Mouse (Mus musculus): ENCODE results near the gene Ntm.

The Ntm gene

DNA sequence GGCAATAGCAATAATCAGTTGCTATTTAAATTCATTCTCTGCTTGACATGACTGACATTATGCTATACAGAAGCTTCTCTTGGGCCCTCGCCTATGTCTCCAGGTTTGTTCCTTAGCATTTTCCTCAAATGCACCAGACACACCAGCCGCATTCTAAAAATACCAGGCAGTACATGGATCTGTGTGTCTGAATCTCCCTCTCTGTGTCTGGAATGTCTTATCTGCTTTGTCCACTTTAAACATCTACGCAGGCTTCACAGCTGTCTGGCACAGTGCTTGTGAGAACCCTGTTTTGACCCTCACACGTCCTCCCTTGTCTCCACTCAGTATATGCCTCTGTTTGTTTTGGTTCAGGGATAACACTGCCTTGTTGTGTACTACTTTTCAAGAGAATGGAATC lies 937.3 kb downstream of the Ntm start:
- DNase-seq (ENCODE audit: low spot score) = no peak

DNA sequence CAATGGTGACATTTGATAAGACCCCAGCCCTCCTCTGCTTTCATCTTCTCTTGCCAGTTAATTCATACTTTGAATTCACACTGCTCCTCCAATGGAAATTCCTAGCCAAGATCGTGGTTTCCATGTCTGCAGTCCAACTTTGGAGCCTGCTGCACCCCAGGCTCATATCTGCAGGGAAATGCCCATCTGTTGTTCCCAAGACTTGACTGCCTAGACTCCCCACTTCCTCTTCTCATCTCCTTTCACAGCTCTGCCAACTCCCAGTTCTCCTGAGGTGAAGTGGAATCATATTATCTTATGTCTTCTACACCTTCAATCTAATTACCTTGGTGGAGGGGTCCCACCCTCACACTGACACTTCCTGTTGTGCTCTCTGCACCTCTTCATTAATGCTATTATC lies 937.8 kb downstream of the Ntm start:
- DNase-seq (ENCODE audit: low spot score) = no peak

DNA sequence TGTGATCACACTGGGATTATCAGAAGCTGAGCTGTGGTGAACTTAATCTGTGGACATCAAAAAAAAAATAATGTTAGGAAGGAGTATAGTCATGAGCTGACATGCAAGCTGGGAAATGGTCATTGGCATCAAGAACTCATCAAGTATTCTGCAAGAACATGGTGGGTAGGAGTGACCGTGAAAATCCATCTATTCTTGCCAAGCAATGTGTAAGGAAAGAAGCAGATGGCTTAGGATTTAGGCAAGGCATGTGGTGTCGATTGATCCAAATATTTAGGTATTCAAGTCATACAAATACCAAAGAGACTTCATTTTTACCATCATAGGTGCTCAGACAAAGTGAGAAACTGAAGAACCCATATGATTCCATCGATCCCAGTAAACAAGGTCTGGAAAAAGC lies 946.1 kb downstream of the Ntm start:
- no peak for DNase-seq (ENCODE audit: low spot score)

DNA sequence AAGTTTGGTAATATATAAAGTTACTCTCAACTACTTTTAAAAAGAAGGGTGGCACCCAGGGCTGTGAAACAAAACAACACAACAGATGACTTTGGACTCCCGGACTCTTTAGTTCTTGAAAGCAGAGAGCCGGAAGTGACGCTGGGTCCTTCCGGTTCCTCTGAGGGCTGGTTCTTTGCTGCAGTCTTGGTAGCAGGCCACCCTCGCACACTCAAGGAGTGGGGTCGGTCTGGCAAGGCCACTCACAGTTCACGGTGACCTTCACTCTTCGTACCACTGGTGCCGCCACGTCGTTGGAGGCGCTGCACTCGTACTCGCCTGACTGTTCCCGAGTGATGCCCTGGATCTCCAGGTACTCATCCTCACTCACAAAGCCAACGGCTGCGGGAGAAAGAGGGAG lies 949.1 kb downstream of the Ntm start:
- DNase-seq (ENCODE audit: low spot score) = no peak

DNA sequence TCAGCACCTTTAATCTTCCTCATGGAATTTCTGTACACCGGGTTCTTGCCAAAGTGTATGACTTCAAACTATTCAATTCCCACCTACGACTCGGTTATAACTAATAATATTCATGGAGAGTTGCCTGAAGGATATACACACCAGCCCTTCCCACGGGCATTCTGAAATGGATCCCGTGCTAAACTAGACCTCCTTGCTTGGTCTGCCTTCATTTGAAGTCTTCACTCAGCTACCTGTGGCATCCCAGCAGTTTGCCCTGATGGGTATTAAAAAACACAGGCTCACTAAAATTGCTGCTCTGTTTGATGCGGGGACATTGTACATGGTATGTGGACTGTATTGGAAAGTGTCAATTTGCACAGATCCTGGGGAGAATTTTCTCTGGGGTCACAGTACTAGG lies 950.4 kb downstream of the Ntm start:
- no peak for DNase-seq (ENCODE audit: low spot score)

DNA sequence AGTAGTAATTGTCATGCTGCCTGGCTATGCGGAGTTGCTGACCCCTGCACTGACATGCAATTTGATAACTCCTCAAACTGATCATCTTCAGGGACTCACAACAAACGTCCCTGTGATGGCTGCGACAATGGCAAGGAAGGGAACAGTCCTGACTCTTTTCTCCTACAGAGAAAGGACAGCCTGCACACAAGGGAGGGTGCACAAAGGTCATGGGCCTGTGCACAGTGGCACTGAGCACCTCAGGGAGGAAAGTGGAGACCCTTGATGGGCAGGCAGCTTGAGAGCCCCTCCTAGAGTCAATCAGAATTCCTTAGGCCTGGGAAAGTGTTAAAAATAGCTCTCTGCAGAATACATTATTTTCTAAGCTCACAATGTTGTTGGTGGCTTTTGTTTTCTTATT lies 951.5 kb downstream of the Ntm start:
- DNase-seq (ENCODE audit: low spot score) = no peak

DNA sequence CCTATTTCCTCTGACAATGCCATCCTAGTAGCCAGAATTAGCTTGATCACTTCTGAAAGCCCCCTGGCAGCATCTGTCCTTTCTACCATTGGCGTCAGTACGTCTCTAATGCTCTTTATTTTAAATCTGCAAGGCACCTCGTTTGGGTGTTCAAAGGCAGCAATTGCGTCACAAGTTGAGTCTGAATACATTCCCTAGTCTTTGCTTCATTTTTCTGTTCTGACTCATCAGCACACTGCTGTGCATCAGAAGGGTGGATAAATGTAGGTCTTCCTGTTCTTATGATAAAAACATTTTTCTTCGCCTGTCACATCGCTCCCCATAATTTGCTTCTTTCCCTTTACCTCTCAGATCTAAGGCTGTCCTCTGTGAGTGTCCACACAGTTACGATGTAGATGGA lies 958.4 kb downstream of the Ntm start:
- DNase-seq (ENCODE audit: low spot score) = no peak

DNA sequence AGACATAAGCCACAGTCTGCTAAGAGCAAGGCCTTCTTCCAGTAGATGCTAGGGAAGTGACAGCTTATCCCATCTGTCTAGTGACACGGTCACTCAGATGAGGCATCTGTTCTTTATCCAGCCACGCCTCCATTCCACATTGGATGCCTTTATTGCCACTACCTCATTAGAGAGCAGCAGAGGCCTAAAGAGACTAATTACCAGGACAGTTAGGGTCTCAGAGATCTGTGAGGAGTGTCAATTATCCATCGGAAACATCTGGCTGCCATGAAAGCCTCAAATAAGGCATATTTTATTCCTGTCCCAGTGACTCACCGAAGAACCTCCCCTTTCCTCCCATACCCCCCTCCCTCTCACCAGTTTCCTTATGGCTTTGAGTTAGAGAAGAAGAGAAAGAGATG lies 963.0 kb downstream of the Ntm start:
- no peak for DNase-seq (ENCODE audit: low spot score)

DNA sequence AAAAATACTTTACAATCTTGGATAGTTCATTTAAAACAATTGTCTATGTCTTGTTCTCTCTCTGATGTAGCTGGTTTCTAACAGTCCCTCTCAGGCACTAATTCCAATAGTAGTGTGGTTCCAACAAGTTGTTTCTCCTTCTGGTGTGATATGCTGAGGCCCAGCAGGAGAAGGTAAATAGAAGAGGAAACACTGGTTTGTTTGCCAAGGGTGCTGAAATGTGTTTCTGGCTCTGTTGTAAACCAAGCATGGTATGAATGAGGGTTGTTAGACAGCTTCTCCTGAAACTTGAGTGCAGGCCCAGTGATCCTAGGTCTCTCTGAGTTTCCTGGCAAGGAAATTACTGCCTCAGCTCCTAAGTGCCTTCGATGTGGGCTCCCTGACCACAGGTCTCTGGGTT lies 985.7 kb downstream of the Ntm start:
- no peak for DNase-seq (ENCODE audit: low spot score)

DNA sequence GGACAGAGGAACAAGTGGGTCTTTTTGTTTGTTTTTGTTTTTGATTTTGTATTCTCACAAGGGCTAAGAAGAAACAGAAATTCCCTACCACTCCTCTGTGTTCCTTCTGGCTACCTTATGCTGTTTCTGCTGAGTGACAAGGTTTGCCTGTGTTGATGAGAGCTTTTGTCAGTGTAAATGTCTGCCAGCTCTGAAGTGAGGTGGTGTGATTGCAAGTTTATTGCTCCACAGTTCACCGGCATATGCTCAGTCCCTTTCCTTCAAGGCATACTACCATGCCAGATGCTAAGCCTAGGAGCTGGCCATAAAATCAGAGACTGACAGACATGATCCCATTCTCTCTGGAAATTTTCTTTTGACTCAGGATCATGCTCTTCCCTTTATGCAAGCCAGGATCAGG lies 993.5 kb downstream of the Ntm start:
- DNase-seq (ENCODE audit: low spot score) = no peak

Data from ovary, postnatal 36 days (tissue).